Mouse (Mus musculus) ES-Bruce4 (cell line): ENCODE measurements around the gene Mpc1.

ENCODE experiments used
- CTCF ChIP-seq: IDR thresholded peaks from one replicate; pipeline ENCODE4 v1.8.1; 2011; ENCODE audit warnings: low read depth, low read length
- EP300 ChIP-seq: IDR thresholded peaks from 2 replicates; pipeline ENCODE4 v1.6.1; 2011; ENCODE audit warnings: low read depth, low read length; ENCODE audit not compliant: insufficient read depth

- TF ChIP-seq CTCF (no peak), EP300 (no peak)
Measured at GRCm38 (mm10) chr17:8289993-8290679, 7.4 kb downstream of the Mpc1 start.
